Mouse (Mus musculus) bone marrow, adult 2 months (tissue): Measurements from ENCODE around the gene Nipsnap1. TPM values are rescaled to one million over a fixed set of nuclear protein-coding genes. Genes with fewer than 3 reads are reported as not detected.

Experiments
- H3K27ac ChIP-seq: fragments of 200-500 bp; 2 replicates; pipeline ENCODE4 v1.5.1; 2012; ENCODE audit warnings: low read depth, mild to moderate bottlenecking, control low read depth, inconsistent platforms, low read length; ENCODE audit not compliant: control insufficient read depth, poor library complexity, insufficient read depth
- H3K4me1 ChIP-seq: fragments of 200-500 bp; 2 replicates; pipeline ENCODE4 v1.6.1; 2011; ENCODE audit warnings: low read length; ENCODE audit not compliant: control insufficient read depth, insufficient read depth
- H3K4me3 ChIP-seq: fragments of 200-500 bp; replicated peaks from 2 replicates; pipeline ENCODE3; 2011; ENCODE audit warnings: mild to moderate bottlenecking, low read depth, low read length, control low read depth; ENCODE audit not compliant: control insufficient read depth
- CTCF ChIP-seq: fragments of 200-500 bp; IDR thresholded peaks from 2 replicates; pipeline ENCODE4 v1.5.1; 2011; ENCODE audit warnings: low read length, control low read depth; ENCODE audit not compliant: control insufficient read depth, insufficient read depth
- POLR2A ChIP-seq: fragments of 200-500 bp; IDR thresholded peaks from 2 replicates; pipeline ENCODE4 v1.6.1; 2011; ENCODE audit warnings: low read depth, mild to moderate bottlenecking, control low read depth, low read length, borderline replicate concordance; ENCODE audit not compliant: control insufficient read depth
- WGBS: fragments of 180-500 bp; shearing (Covaris S2); methylation state at CpG from one replicate; pipeline ENCODE4 v1.1.7; 2018; 5-methylcytosine and 5-hydroxymethylcytosine counted together
- polyA plus RNA-seq: library from polyadenylated mRNA; stranded (reverse); fragments of >200 nt; gene quantifications from 2 replicates; pipeline ENCODE4 v1.2.4, GENCODE M21; 2011; ENCODE audit warnings: low replicate concordance; ENCODE audit not compliant: missing spikeins, insufficient read depth, insufficient read length

Gene Nipsnap1
- polyA plus RNA-seq, 1 experiment = 11.5 TPM

DNA sequence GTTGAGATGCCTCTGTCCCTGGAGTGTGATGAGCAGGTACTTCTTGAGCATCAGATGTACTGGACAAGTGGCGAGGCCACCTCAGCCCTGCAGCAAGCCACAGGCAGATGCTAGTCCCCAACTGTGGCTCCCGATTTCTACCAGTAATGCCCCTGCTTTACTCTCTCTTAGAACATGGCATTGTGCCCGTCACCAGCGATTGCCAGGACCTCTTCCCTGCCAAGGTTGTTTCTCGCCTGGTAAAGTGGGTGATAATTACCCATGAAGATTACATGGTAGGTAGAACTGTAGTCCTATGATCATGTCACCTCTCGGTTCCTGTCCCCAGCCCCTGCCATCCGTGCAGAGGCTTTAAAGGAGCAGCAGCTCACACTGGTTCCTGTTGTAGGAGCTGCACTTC lies 48.0 kb downstream of the Nipsnap1 start:
- TF ChIP-seq CTCF (no peak), POLR2A (no peak)
- H3K27ac ChIP-seq = no peak overlapping the region; the same call in 1 of the 2 replicates
- no peak overlapping the region for H3K4me3 ChIP-seq
- H3K4me1 ChIP-seq = no peaks in the 10 kb centered on the region
- 89% methylated on average over 7 of the region's 7 CpGs for WGBS

- Histone ChIP-seq H3K27ac (no peak overlapping the region), H3K4me1 (no peaks in the 10 kb centered on the region), H3K4me3 (no peak overlapping the region)
- 92% methylated on average over 3 of the region's 3 CpGs for WGBS
- TF ChIP-seq CTCF (no peak), POLR2A (no peak)
Measured at GRCm38 (mm10) chr11:4927224-4927623, 53.5 kb downstream of the Nipsnap1 start.

- Histone ChIP-seq H3K27ac (no peak overlapping the region), H3K4me1 (no peaks in the 10 kb centered on the region), H3K4me3 (no peak overlapping the region)
- TF ChIP-seq POLR2A = no peak
- TF ChIP-seq CTCF = no peak
- 100% methylated on average over 1 of the region's 1 CpGs for whole genome bisulfite sequencing
Measured at GRCm38 (mm10) chr11:4931009-4931601, 57.4 kb downstream of the Nipsnap1 start.

GRCm38 (mm10) chr11:4936243-4936642 lies 62.5 kb downstream of the Nipsnap1 start:
- no peak overlapping the region for H3K4me3 ChIP-seq
- H3K27ac ChIP-seq = no peak overlapping the region
- 75% methylated on average over 5 of the region's 5 CpGs for WGBS
- TF ChIP-seq POLR2A = no peak
- no peak for TF ChIP-seq CTCF
- H3K4me1 ChIP-seq = no peaks in the 10 kb centered on the region

Other genes with a start within 250 kb of the Nipsnap1 start
- gene Ascc2, start 236.2 kb upstream of the Nipsnap1 start, polyA plus RNA-seq = 11.3 and 18.1 TPM in 2 replicates
- 143 and 240 TPM in 2 replicates for gene Uqcr10, start 169.6 kb upstream of the Nipsnap1 start, polyA plus RNA-seq
- 9.6 and 11.7 TPM in 2 replicates for gene Zmat5, start 169.3 kb upstream of the Nipsnap1 start, polyA plus RNA-seq
- not detected in 2 replicates for gene Cabp7, start 127.2 kb upstream of the Nipsnap1 start, polyA plus RNA-seq
- 17.5 and 38.0 TPM in 2 replicates for gene Nf2, start 24.4 kb upstream of the Nipsnap1 start, polyA plus RNA-seq
- 10.3 and 18.8 TPM in 2 replicates for gene Thoc5, start 21.4 kb downstream of the Nipsnap1 start, polyA plus RNA-seq
- gene Nefh, start 74.1 kb downstream of the Nipsnap1 start, polyA plus RNA-seq = 1.2 and 1.5 TPM in 2 replicates
- gene Ap1b1, start 112.9 kb downstream of the Nipsnap1 start, polyA plus RNA-seq = 75.4 and 99.1 TPM in 2 replicates
- 6.6 TPM in 1 of 2 replicates, not detected in the other for gene Rasl10a, start 184.2 kb downstream of the Nipsnap1 start, polyA plus RNA-seq
- 40.2 and 78.2 TPM in 2 replicates for gene Gas2l1, start 191.4 kb downstream of the Nipsnap1 start, polyA plus RNA-seq
- 13.8 and 14.7 TPM in 2 replicates for gene Rhbdd3, start 225.0 kb downstream of the Nipsnap1 start, polyA plus RNA-seq
- 342 and 464 TPM in 2 replicates for gene Ewsr1, start 225.3 kb downstream of the Nipsnap1 start, polyA plus RNA-seq